Mouse (Mus musculus) urinary bladder, postnatal 36 days (tissue): ENCODE data around the gene Stpg3.

Experiments used
- DNase-seq, 2 experiments: peaks; one replicate each; pipeline ENCODE4 v3.0.0; 2022; ENCODE audit warnings: low spot score in 2 of 2, mixed read lengths in 1 of 2

Stpg3 gene

GRCm38 (mm10) chr2:25210686-25211085 is 3.8 kb downstream of the Stpg3 start:
- no peak for DNase-seq

GRCm38 (mm10) chr2:25207593-25207992 is 6.8 kb downstream of the Stpg3 start:
- no peak for DNase-seq

GRCm38 (mm10) chr2:25203631-25204214 is 10.7 kb downstream of the Stpg3 start:
- DNase-seq, result no peak

- no peak for DNase-seq
Observed at GRCm38 (mm10) chr2:25200631-25201030, 13.8 kb downstream of the Stpg3 start.

GRCm38 (mm10) chr2:25197946-25198345 is 16.5 kb downstream of the Stpg3 start:
- no peak for DNase-seq

GRCm38 (mm10) chr2:25197191-25197590 is 17.2 kb downstream of the Stpg3 start:
- DNase-seq, result no peak

GRCm38 (mm10) chr2:25196172-25196954 is 18.1 kb downstream of the Stpg3 start, which contains the start of gene Tor4a:
Gene Tor4a, minus strand, starts transcription at chr2:25196886.
- peak; percentile 79 to 83 for DNase-seq

GRCm38 (mm10) chr2:25195211-25196156 is 19.0 kb downstream of the Stpg3 start:
- DNase-seq, result peak in 1 of 2 experiments; percentile 80

- no peak for DNase-seq
Observed at GRCm38 (mm10) chr2:25194486-25195171, 19.8 kb downstream of the Stpg3 start.

- no peak for DNase-seq
Observed at GRCm38 (mm10) chr2:25194006-25194405, 20.4 kb downstream of the Stpg3 start.

- DNase-seq, result peak; percentile 74 to 85
Observed at GRCm38 (mm10) chr2:25193330-25193770, 21.1 kb downstream of the Stpg3 start.

GRCm38 (mm10) chr2:25187841-25188240 is 26.6 kb downstream of the Stpg3 start:
- no peak for DNase-seq

- no peak for DNase-seq
Observed at GRCm38 (mm10) chr2:25186575-25186930, 27.9 kb downstream of the Stpg3 start.

GRCm38 (mm10) chr2:25185625-25186574 is 28.5 kb downstream of the Stpg3 start:
- peak in 1 of 2 experiments; percentile 64 for DNase-seq

- DNase-seq, result no peak
Observed at GRCm38 (mm10) chr2:25184496-25184895, 29.9 kb downstream of the Stpg3 start.

- no peak for DNase-seq
Observed at GRCm38 (mm10) chr2:25183336-25183735, 31.1 kb downstream of the Stpg3 start.

- DNase-seq, result no peak
Observed at GRCm38 (mm10) chr2:25182664-25183063, 31.8 kb downstream of the Stpg3 start.

GRCm38 (mm10) chr2:25181891-25182397 is 32.5 kb downstream of the Stpg3 start:
- DNase-seq, result no peak

- no peak for DNase-seq
Observed at GRCm38 (mm10) chr2:25180973-25181890, 33.2 kb downstream of the Stpg3 start.
